Mouse (Mus musculus) B cell, adult 62 days (primary cell): ENCODE measurements around the gene Tacstd2. TPM values are rescaled to one million over a fixed set of nuclear protein-coding genes. Genes with fewer than 3 reads are reported as not detected.

ENCODE experiments used
- total RNA-seq: library from RNA; stranded (reverse); gene quantifications from 4 replicates; pipeline ENCODE4 v1.2.4, GENCODE M21; 2023

Gene Tacstd2
- 2.5 to 4.0 TPM (median 3.6 TPM) in 4 replicates for total RNA-seq

GRCm38 (mm10) chr6:67535777-67536054 is at the start of gene Tacstd2:
Gene Tacstd2, minus strand, starts transcription at chr6:67535796.

GRCm38 (mm10) chr6:67491755-67492154 is 43.8 kb downstream of the Tacstd2 start, which contains the start of gene Il23r:
Gene Il23r, minus strand, starts transcription at chr6:67491855.

Other genes starting within 250 kb of the Tacstd2 start
- gene Il12rb2, start 159.6 kb downstream of the Tacstd2 start, total RNA-seq: 0.33 to 0.44 TPM in 2 of 4 replicates, not detected in the others
- 0.23 TPM in 1 of 4 replicates, not detected in the others for gene Il23r, start 43.9 kb downstream of the Tacstd2 start, total RNA-seq